Comparison of ENCODE assay signal across 10 mouse cellular contexts in genomic region chr7:19368380-19368779, GRCm38 (mm10). TPM values are rescaled to one million over a fixed set of nuclear protein-coding genes. Genes with fewer than 3 reads are reported as not detected.
DNase-seq lines count a peak whose midpoint lies in the region; ATAC-seq and TF ChIP-seq lines count a peak whose summit lies in the region.
"Had no signal": no experiment of that assay in that cellular context is flagged by ENCODE, and none has a peak within 500 bp of the region (broad histone marks: within the 10 kb centered on the region; RNA-seq: fewer than 3 reads in every experiment).

No protein-coding gene starts in this region.

- TF ChIP-seq CTCF in kidney, postnatal 0 days (IDR thresholded peaks at IDR 0.05; ENCODE audit: low read depth) = peak; percentile 8; the same call in 1 of the 2 replicates

- H3K4me3 ChIP-seq in intestine, embryonic 14.5 days (ENCODE audit: low read depth, low read length) = no peak overlapping the region
- H3K4me3 ChIP-seq in intestine, embryonic 16.5 days (ENCODE audit: low read length) = no peak overlapping the region
- H3K4me3 ChIP-seq in kidney, postnatal 0 days (replicated peaks; ENCODE audit: low read depth, low read length) = no peak overlapping the region
- H3K4me3 ChIP-seq: embryonic facial prominence, embryonic 13.5 days; heart, embryonic 13.5 days had no signal

- no peaks in the 10 kb centered on the region for H3K4me1 ChIP-seq in intestine, embryonic 14.5 days (replicated peaks; ENCODE audit: control insufficient read depth, insufficient read depth, low read length)
- peaks cover 8% of the 10 kb centered on the region for H3K4me1 ChIP-seq in intestine, embryonic 16.5 days (ENCODE audit: control insufficient read depth, insufficient read depth, low read length)
- 0 out of 2 replicates have a peak, but pooled peaks cover 5% of the 10 kb centered on the region for H3K4me1 ChIP-seq in kidney, postnatal 0 days (replicated peaks; ENCODE audit: insufficient read depth, low read length)

- H3K4me2 ChIP-seq in intestine, embryonic 14.5 days (ENCODE audit: low read length) = no peak overlapping the region
- H3K4me2 ChIP-seq in intestine, embryonic 16.5 days (ENCODE audit: low read depth, low read length) = no peak overlapping the region
- H3K4me2 ChIP-seq in kidney, postnatal 0 days (ENCODE audit: low read length) = no peak overlapping the region
- H3K4me2 ChIP-seq: embryonic facial prominence, embryonic 13.5 days; heart, embryonic 13.5 days had no signal

- WGBS in intestine, embryonic 14.5 days = 23% methylated on average over 16 of the region's 16 CpGs
- WGBS in intestine, embryonic 16.5 days = 19% methylated on average over 16 of the region's 16 CpGs
- WGBS in kidney, postnatal 0 days = 20% methylated on average over 16 of the region's 16 CpGs

- no peak for ATAC-seq in intestine, embryonic 14.5 days (replicated peaks; ENCODE audit: low FRiP score, low TSS enrichment, low read depth)
- ATAC-seq in intestine, embryonic 16.5 days = no peak
- ATAC-seq in kidney, postnatal 0 days (replicated peaks; ENCODE audit: low FRiP score, low read depth) = no peak
- ATAC-seq in megakaryocyte progenitor cell, adult 5-6 weeks (replicated peaks; ENCODE audit: poor library complexity) = no peak

- DNase-seq in intestine, embryonic 14.5 days (ENCODE audit: low spot score) = peak; percentile 66
- DNase-seq in adrenal gland, postnatal 14 days = peak; percentile 85
- peak; percentile 64 for DNase-seq in kidney, postnatal 0 days (ENCODE audit: low spot score)
- peak; percentile 65 for DNase-seq in lung, postnatal 36 days
- no peak for DNase-seq in layer of hippocampus, adult 9-10 months (ENCODE audit: low spot score)
- DNase-seq in cerebellum, adult 9-11 months = no peak

- H3K27ac ChIP-seq in intestine, embryonic 14.5 days (ENCODE audit: low read depth) = no peak overlapping the region
- H3K27ac ChIP-seq in intestine, embryonic 16.5 days (ENCODE audit: low read length) = no peak overlapping the region
- H3K27ac ChIP-seq in kidney, postnatal 0 days = no peak overlapping the region
- H3K27ac ChIP-seq: embryonic facial prominence, embryonic 13.5 days; heart, embryonic 13.5 days had no signal

- peaks cover 5% of the 10 kb centered on the region; the same call in 1 of the 2 replicates for H3K27me3 ChIP-seq in intestine, embryonic 14.5 days (replicated peaks; ENCODE audit: control insufficient read depth, insufficient read depth, low read length)
- H3K27me3 ChIP-seq in intestine, embryonic 16.5 days (replicated peaks; ENCODE audit: control insufficient read depth, insufficient read depth, low read length) = no peaks in the 10 kb centered on the region; the same call in 1 of the 2 replicates
- H3K27me3 ChIP-seq in kidney, postnatal 0 days (ENCODE audit: insufficient read depth, low read length) = no peaks in the 10 kb centered on the region

- no peaks in the 10 kb centered on the region for H3K9me3 ChIP-seq in intestine, embryonic 14.5 days (ENCODE audit: control insufficient read depth, low read length)
- H3K9me3 ChIP-seq in intestine, embryonic 16.5 days (ENCODE audit: control insufficient read depth, low read length) = no peaks in the 10 kb centered on the region
- no peaks in the 10 kb centered on the region for H3K9me3 ChIP-seq in kidney, postnatal 0 days (replicated peaks; ENCODE audit: low read length)
- H3K9me3 ChIP-seq: embryonic facial prominence, embryonic 13.5 days; heart, embryonic 13.5 days had no signal

- H3K9ac ChIP-seq in intestine, embryonic 14.5 days (ENCODE audit: low read length) = no peak overlapping the region
- no peak overlapping the region for H3K9ac ChIP-seq in intestine, embryonic 16.5 days (ENCODE audit: low read depth, low read length)
- no peak overlapping the region for H3K9ac ChIP-seq in kidney, postnatal 0 days (ENCODE audit: low read depth, low read length)
- H3K9ac ChIP-seq: embryonic facial prominence, embryonic 13.5 days; heart, embryonic 13.5 days had no signal

- H3K36me3 ChIP-seq in intestine, embryonic 14.5 days (ENCODE audit: control insufficient read depth, insufficient read depth, low read length) = no peaks in the 10 kb centered on the region
- H3K36me3 ChIP-seq in intestine, embryonic 16.5 days (ENCODE audit: control insufficient read depth, insufficient read depth, low read length) = no peaks in the 10 kb centered on the region
- no peaks in the 10 kb centered on the region for H3K36me3 ChIP-seq in kidney, postnatal 0 days (ENCODE audit: insufficient read depth, low read length)

RNA-seq across cellular contexts. Expression of gene Ppp1r13l, which starts 8.8 kb away (rescaled TPM):
- 4.4 and 4.9 TPM in 2 replicates for polyA plus RNA-seq in intestine, embryonic 14.5 days (2014; fragmentation: Nextera tagmentation; extraction: Ambion mirVana)
- polyA plus RNA-seq in intestine, embryonic 16.5 days (2015; fragmentation: Nextera tagmentation; extraction: Ambion mirVana) = 3.1 and 4.2 TPM in 2 replicates
- total RNA-seq in adrenal gland, postnatal 14 days (2021) = 7.3 and 8.3 TPM in 2 replicates
- 3.0 and 4.0 TPM in 2 replicates for polyA plus RNA-seq in kidney, postnatal 0 days (2015; fragmentation: Nextera tagmentation; extraction: Ambion mirVana)
- 6.3 and 7.2 TPM in 2 replicates for total RNA-seq in megakaryocyte progenitor cell, adult 5-6 weeks (2015)
- 0.74 and 1.2 TPM in 2 replicates for total RNA-seq in megakaryocyte progenitor cell, adult 5-6 weeks (2017)

RNA-seq across cellular contexts. Expression of gene Cd3eap, which starts 9.1 kb away (rescaled TPM):
- 23.9 and 25.8 TPM in 2 replicates for polyA plus RNA-seq in intestine, embryonic 14.5 days (2014; fragmentation: Nextera tagmentation; extraction: Ambion mirVana)
- 19.1 and 24.3 TPM in 2 replicates for polyA plus RNA-seq in intestine, embryonic 16.5 days (2015; fragmentation: Nextera tagmentation; extraction: Ambion mirVana)
- total RNA-seq in adrenal gland, postnatal 14 days (2021) = 12.2 and 14.5 TPM in 2 replicates
- 16.7 and 17.7 TPM in 2 replicates for polyA plus RNA-seq in kidney, postnatal 0 days (2015; fragmentation: Nextera tagmentation; extraction: Ambion mirVana)
- 11.1 and 13.6 TPM in 2 replicates for total RNA-seq in megakaryocyte progenitor cell, adult 5-6 weeks (2015)
- 24.8 and 27.4 TPM in 2 replicates for total RNA-seq in megakaryocyte progenitor cell, adult 5-6 weeks (2017)

RNA-seq across cellular contexts. Expression of gene Ercc2, which starts 13.4 kb away (rescaled TPM):
- polyA plus RNA-seq in intestine, embryonic 14.5 days (2014; fragmentation: Nextera tagmentation; extraction: Ambion mirVana) = 11.3 and 13.3 TPM in 2 replicates
- 15.5 and 17.6 TPM in 2 replicates for polyA plus RNA-seq in intestine, embryonic 16.5 days (2015; fragmentation: Nextera tagmentation; extraction: Ambion mirVana)
- 28.2 and 30.2 TPM in 2 replicates for total RNA-seq in adrenal gland, postnatal 14 days (2021)
- 11.0 and 11.5 TPM in 2 replicates for polyA plus RNA-seq in kidney, postnatal 0 days (2015; fragmentation: Nextera tagmentation; extraction: Ambion mirVana)
- total RNA-seq in megakaryocyte progenitor cell, adult 5-6 weeks (2015) = 10.7 and 11.2 TPM in 2 replicates
- 26.5 and 31.6 TPM in 2 replicates for total RNA-seq in megakaryocyte progenitor cell, adult 5-6 weeks (2017)

RNA-seq across cellular contexts. Expression of gene Ercc1, which starts 23.8 kb away (rescaled TPM):
- polyA plus RNA-seq in intestine, embryonic 14.5 days (2014; fragmentation: Nextera tagmentation; extraction: Ambion mirVana) = 71.8 and 82.9 TPM in 2 replicates
- 45.8 and 51.3 TPM in 2 replicates for polyA plus RNA-seq in intestine, embryonic 16.5 days (2015; fragmentation: Nextera tagmentation; extraction: Ambion mirVana)
- total RNA-seq in adrenal gland, postnatal 14 days (2021) = 37.1 and 46.7 TPM in 2 replicates
- polyA plus RNA-seq in kidney, postnatal 0 days (2015; fragmentation: Nextera tagmentation; extraction: Ambion mirVana) = 68.4 and 68.8 TPM in 2 replicates
- 26.5 and 32.3 TPM in 2 replicates for total RNA-seq in megakaryocyte progenitor cell, adult 5-6 weeks (2015)
- 24.4 and 29.8 TPM in 2 replicates for total RNA-seq in megakaryocyte progenitor cell, adult 5-6 weeks (2017)

RNA-seq across cellular contexts. Expression of gene Klc3, which starts 35.5 kb away (rescaled TPM):
- 2.4 and 3.4 TPM in 2 replicates for polyA plus RNA-seq in intestine, embryonic 14.5 days (2014; fragmentation: Nextera tagmentation; extraction: Ambion mirVana)
- 2.7 and 2.9 TPM in 2 replicates for polyA plus RNA-seq in intestine, embryonic 16.5 days (2015; fragmentation: Nextera tagmentation; extraction: Ambion mirVana)
- total RNA-seq in adrenal gland, postnatal 14 days (2021) = 1.3 and 2.7 TPM in 2 replicates
- 6.7 and 8.2 TPM in 2 replicates for polyA plus RNA-seq in kidney, postnatal 0 days (2015; fragmentation: Nextera tagmentation; extraction: Ambion mirVana)
- not detected in 2 replicates for total RNA-seq in megakaryocyte progenitor cell, adult 5-6 weeks (2015)
- 0.10 TPM in 1 of 2 replicates, not detected in the other for total RNA-seq in megakaryocyte progenitor cell, adult 5-6 weeks (2017)

Comparison
In these comparisons a context has a peak if more than half of its experiments do, and no peak if none do; other contexts are left out.
1. DNase-seq: peak in intestine, embryonic 14.5 days (single experiment), adrenal gland, postnatal 14 days (single experiment), kidney, postnatal 0 days (single experiment) and lung, postnatal 36 days (single experiment); none in layer of hippocampus, adult 9-10 months (single experiment) and cerebellum, adult 9-11 months (single experiment).